In genomic region chr15:7070199-7070794, GRCm38 (mm10) we compare ENCODE assay signal across 13 mouse cellular contexts.
"Had no signal": no experiment of that assay in that cellular context is flagged by ENCODE, and none has a peak within 500 bp of the region (broad histone marks: within the 10 kb centered on the region; RNA-seq: fewer than 3 reads in every experiment).

No protein-coding gene starts in this region.

- H3K4me2 ChIP-seq: kidney, embryonic 15.5 days; limb, embryonic 13.5 days; lung, embryonic 15.5 days had no signal

- H3K4me3 ChIP-seq: kidney, embryonic 15.5 days; limb, embryonic 13.5 days; lung, embryonic 15.5 days; midbrain, embryonic 10.5 days; neural tube, embryonic 12.5 days had no signal

- H3K27me3 ChIP-seq: kidney, embryonic 15.5 days; limb, embryonic 13.5 days; lung, embryonic 15.5 days; neural tube, embryonic 12.5 days had no signal

- H3K9me3 ChIP-seq: kidney, embryonic 15.5 days; limb, embryonic 13.5 days; lung, embryonic 15.5 days; midbrain, embryonic 10.5 days; neural tube, embryonic 12.5 days had no signal

- H3K36me3 ChIP-seq: kidney, embryonic 15.5 days; limb, embryonic 13.5 days; lung, embryonic 15.5 days; midbrain, embryonic 10.5 days; neural tube, embryonic 12.5 days had no signal

- H3K9ac ChIP-seq: kidney, embryonic 15.5 days; limb, embryonic 13.5 days; liver, embryonic 14.5 days; lung, embryonic 15.5 days; neural tube, embryonic 12.5 days had no signal

- H3K27ac ChIP-seq: kidney, embryonic 15.5 days; limb, embryonic 13.5 days; liver, embryonic 14.5 days; lung, embryonic 15.5 days; midbrain, embryonic 10.5 days; neural tube, embryonic 12.5 days; stomach, postnatal 0 days had no signal

- DNase-seq: kidney, adult 11 months; left cerebral cortex, postnatal 4 days; lung, postnatal 14 days; midbrain, embryonic 14.5 days; thymus, adult 2 months; thymus, postnatal 25 days had no signal
